Comparison of ENCODE assay signal across 25 mouse cellular contexts in the genomic region with DNA sequence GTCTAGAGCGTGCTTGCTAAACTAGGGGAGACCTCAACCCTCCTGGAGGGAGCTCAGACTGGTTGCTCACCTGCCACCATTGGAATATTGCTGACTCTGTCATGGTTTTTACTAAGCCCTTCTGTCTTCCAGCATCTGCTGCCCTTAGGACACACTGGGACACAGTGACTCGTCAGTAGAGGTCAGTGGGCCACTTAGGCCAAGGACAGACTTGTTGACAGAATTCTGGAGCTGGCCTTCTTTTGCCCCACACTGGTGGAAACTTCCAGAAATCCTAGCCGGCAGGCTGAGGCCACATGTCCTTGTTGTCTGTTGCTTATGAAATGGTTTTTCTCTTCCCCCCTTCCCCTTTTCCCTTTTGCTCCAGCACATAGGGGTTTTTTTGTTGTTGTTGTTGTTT. TPM values are rescaled to one million over a fixed set of nuclear protein-coding genes. Genes with fewer than 3 reads are reported as not detected.
DNase-seq lines count a peak whose midpoint lies in the region; ATAC-seq and TF ChIP-seq lines count a peak whose summit lies in the region.
"Had no signal": no experiment of that assay in that cellular context is flagged by ENCODE, and none has a peak within 500 bp of the region (broad histone marks: within the 10 kb centered on the region; RNA-seq: fewer than 3 reads in every experiment).

No protein-coding gene starts in this region.

- no peaks in the 10 kb centered on the region for H3K27me3 ChIP-seq in heart, embryonic 11.5 days (ENCODE audit: control insufficient read depth, insufficient read depth, low read length)
- no peaks in the 10 kb centered on the region for H3K27me3 ChIP-seq in hindbrain, postnatal 0 days (ENCODE audit: insufficient read depth, low read length)
- H3K27me3 ChIP-seq in hindbrain, embryonic 14.5 days (ENCODE audit: control insufficient read depth, insufficient read depth, low read length), result no peaks in the 10 kb centered on the region
- H3K27me3 ChIP-seq in limb, embryonic 15.5 days, result no peaks in the 10 kb centered on the region
- H3K27me3 ChIP-seq in limb, embryonic 10.5 days (ENCODE audit: low read depth, poor library complexity, severe bottlenecking), result no peaks in the 10 kb centered on the region
- H3K27me3 ChIP-seq: embryonic facial prominence, embryonic 12.5 days; embryonic facial prominence, embryonic 15.5 days; forebrain, embryonic 12.5 days had no signal

- H3K9me3 ChIP-seq in heart, embryonic 11.5 days (replicated peaks; ENCODE audit: control insufficient read depth, low read length), result no peaks in the 10 kb centered on the region
- no peaks in the 10 kb centered on the region for H3K9me3 ChIP-seq in hindbrain, postnatal 0 days (ENCODE audit: low read length)
- H3K9me3 ChIP-seq in hindbrain, embryonic 14.5 days (ENCODE audit: control insufficient read depth, low read length), result no peaks in the 10 kb centered on the region
- H3K9me3 ChIP-seq in limb, embryonic 15.5 days, result no peaks in the 10 kb centered on the region
- no peaks in the 10 kb centered on the region for H3K9me3 ChIP-seq in limb, embryonic 10.5 days (replicated peaks)
- H3K9me3 ChIP-seq: embryonic facial prominence, embryonic 12.5 days; embryonic facial prominence, embryonic 15.5 days; forebrain, embryonic 10.5 days; forebrain, embryonic 12.5 days had no signal

- H3K4me2 ChIP-seq in heart, embryonic 11.5 days, result no peak overlapping the region
- H3K4me2 ChIP-seq in hindbrain, postnatal 0 days (ENCODE audit: low read depth, low read length), result no peak overlapping the region
- H3K4me2 ChIP-seq in hindbrain, embryonic 14.5 days (replicated peaks), result no peak overlapping the region
- no peak overlapping the region for H3K4me2 ChIP-seq in limb, embryonic 15.5 days
- H3K4me2 ChIP-seq: embryonic facial prominence, embryonic 12.5 days; embryonic facial prominence, embryonic 15.5 days; forebrain, embryonic 12.5 days had no signal

- peak; percentile 88 for DNase-seq in heart, adult 11 months
- no peak for DNase-seq in hindbrain, postnatal 0 days (ENCODE audit: low spot score)
- DNase-seq in hindbrain, embryonic 14.5 days (ENCODE audit: low spot score), result no peak
- no peak for DNase-seq in limb, embryonic 10.5 days (ENCODE audit: low spot score)
- DNase-seq: adrenal gland, adult 2 months; adrenal gland, postnatal 10 days; adrenal gland, postnatal 25 days; cerebellum, adult 11 months; cerebellum, adult 18-20 months; cerebellum, adult 8-10 months; cerebellum, adult 9-11 months; cerebellum, postnatal 14 days; cerebellum, postnatal 36 days; embryo, embryonic 11 days had no signal

- TF ChIP-seq CTCF in hindbrain, postnatal 0 days (IDR thresholded peaks at IDR 0.05; ENCODE audit: low read depth), result no peak

- no peak overlapping the region for H3K9ac ChIP-seq in heart, embryonic 11.5 days (ENCODE audit: low read depth, low read length)
- no peak overlapping the region for H3K9ac ChIP-seq in hindbrain, postnatal 0 days (replicated peaks; ENCODE audit: low read length)
- no peak overlapping the region for H3K9ac ChIP-seq in hindbrain, embryonic 14.5 days
- H3K9ac ChIP-seq in limb, embryonic 15.5 days, result no peak overlapping the region
- H3K9ac ChIP-seq: embryonic facial prominence, embryonic 12.5 days; embryonic facial prominence, embryonic 15.5 days; forebrain, embryonic 12.5 days had no signal

- ATAC-seq in heart, embryonic 11.5 days (replicated peaks; ENCODE audit: insufficient number of reproducible peaks, low FRiP score, low TSS enrichment), result no peak
- no peak for ATAC-seq in hindbrain, postnatal 0 days
- no peak for ATAC-seq in hindbrain, embryonic 14.5 days (ENCODE audit: low FRiP score)
- no peak for ATAC-seq in limb, embryonic 15.5 days (ENCODE audit: insufficient number of reproducible peaks, low FRiP score, low TSS enrichment, low read depth)
- ATAC-seq: forebrain, embryonic 14.5 days; forebrain, embryonic 16.5 days had no signal

- no peak overlapping the region for H3K27ac ChIP-seq in heart, embryonic 11.5 days (ENCODE audit: low read depth, low read length)
- peak overlapping the region; percentile 16; the same call in 1 of the 2 replicates for H3K27ac ChIP-seq in hindbrain, postnatal 0 days
- no peak overlapping the region for H3K27ac ChIP-seq in hindbrain, embryonic 14.5 days
- H3K27ac ChIP-seq in limb, embryonic 15.5 days, result peak overlapping the region; percentile 29; the same call in 1 of the 2 replicates
- H3K27ac ChIP-seq in limb, embryonic 10.5 days, result no peak overlapping the region
- H3K27ac ChIP-seq: embryonic facial prominence, embryonic 12.5 days; forebrain, embryonic 10.5 days had no signal

- H3K4me3 ChIP-seq in heart, embryonic 11.5 days (ENCODE audit: low read depth, low read length), result no peak overlapping the region
- H3K4me3 ChIP-seq in hindbrain, postnatal 0 days (ENCODE audit: low read length), result no peak overlapping the region
- no peak overlapping the region for H3K4me3 ChIP-seq in hindbrain, embryonic 14.5 days (replicated peaks; ENCODE audit: low read length)
- no peak overlapping the region for H3K4me3 ChIP-seq in limb, embryonic 15.5 days
- H3K4me3 ChIP-seq in limb, embryonic 10.5 days, result no peak overlapping the region
- H3K4me3 ChIP-seq: embryonic facial prominence, embryonic 12.5 days; embryonic facial prominence, embryonic 15.5 days; erythroblast, embryonic 14.5 days; forebrain, embryonic 10.5 days; forebrain, embryonic 12.5 days had no signal

- WGBS in heart, embryonic 11.5 days (ENCODE audit: insufficient replicate concordance), result 66% methylated on average over 3 of the region's 3 CpGs
- WGBS in hindbrain, postnatal 0 days, result 77% methylated on average over 3 of the region's 3 CpGs
- WGBS in hindbrain, embryonic 14.5 days, result 86% methylated on average over 3 of the region's 3 CpGs
- 83% methylated on average over 3 of the region's 3 CpGs for WGBS in limb, embryonic 15.5 days
- 84% methylated on average over 3 of the region's 3 CpGs for WGBS in limb, embryonic 10.5 days

- no peaks in the 10 kb centered on the region for H3K36me3 ChIP-seq in heart, embryonic 11.5 days (ENCODE audit: control insufficient read depth, insufficient read depth, low read length)
- H3K36me3 ChIP-seq in hindbrain, postnatal 0 days (ENCODE audit: insufficient read depth, low read length), result no peaks in the 10 kb centered on the region
- H3K36me3 ChIP-seq in hindbrain, embryonic 14.5 days (replicated peaks; ENCODE audit: control insufficient read depth, insufficient read depth), result 0 out of 2 replicates have a peak, but pooled peaks cover 7% of the 10 kb centered on the region
- no peaks in the 10 kb centered on the region for H3K36me3 ChIP-seq in limb, embryonic 15.5 days
- H3K36me3 ChIP-seq in limb, embryonic 10.5 days, result peaks cover 10% of the 10 kb centered on the region; the same call in 1 of the 2 replicates
- H3K36me3 ChIP-seq: embryonic facial prominence, embryonic 12.5 days; embryonic facial prominence, embryonic 15.5 days; forebrain, embryonic 12.5 days had no signal

- H3K4me1 ChIP-seq in heart, embryonic 11.5 days (ENCODE audit: control insufficient read depth, insufficient read depth, low read length), result no peaks in the 10 kb centered on the region
- peaks cover 15% of the 10 kb centered on the region for H3K4me1 ChIP-seq in hindbrain, postnatal 0 days (ENCODE audit: insufficient read depth, low read length)
- no peaks in the 10 kb centered on the region for H3K4me1 ChIP-seq in hindbrain, embryonic 14.5 days (replicated peaks; ENCODE audit: control insufficient read depth, insufficient read depth, low read length)
- H3K4me1 ChIP-seq in limb, embryonic 15.5 days, result peaks cover 45% of the 10 kb centered on the region
- H3K4me1 ChIP-seq in limb, embryonic 10.5 days, result peaks cover 34% of the 10 kb centered on the region

RNA-seq across cellular contexts. Expression of gene Pde9a, which starts 15.2 kb away (rescaled TPM):
- polyA plus RNA-seq in heart, embryonic 11.5 days (2014; fragmentation: Nextera tagmentation; extraction: Ambion mirVana), result 7.1 and 9.9 TPM in 2 replicates
- total RNA-seq in hindbrain, postnatal 0 days (2014; rRNA removed), result 34.4 and 39.8 TPM in 2 replicates
- polyA plus RNA-seq in hindbrain, postnatal 0 days (2015; fragmentation: Nextera tagmentation; extraction: Ambion mirVana), result 35.2 and 36.3 TPM in 2 replicates
- polyA plus RNA-seq in hindbrain, embryonic 14.5 days (2014; fragmentation: Nextera tagmentation; extraction: Ambion mirVana), result 31.1 and 32.6 TPM in 2 replicates
- 23.4 and 23.9 TPM in 2 replicates for polyA plus RNA-seq in limb, embryonic 15.5 days (2015; fragmentation: Nextera tagmentation; extraction: Ambion mirVana)
- polyA plus RNA-seq in limb, embryonic 10.5 days (2016; fragmentation: Nextera tagmentation; extraction: Ambion mirVana), result 20.4 and 27.2 TPM in 2 replicates
- total RNA-seq: common myeloid progenitor, adult 5-6 weeks; MEL had no signal
- polyA plus RNA-seq: erythroblast, embryonic 14.5 days had no signal

Comparison
In these comparisons a context has a peak if more than half of its experiments do, and no peak if none do; other contexts are left out.
1. H3K27ac ChIP-seq: peak in hindbrain, postnatal 0 days (single experiment) and limb, embryonic 15.5 days (single experiment); none in heart, embryonic 11.5 days (single experiment), hindbrain, embryonic 14.5 days (single experiment) and limb, embryonic 10.5 days (single experiment).